Mouse (Mus musculus): ENCODE results near the gene Pim3.

GRCm38 (mm10) chr15:88857361-88857760 lies 4.6 kb upstream of the Pim3 start:
- TF ChIP-seq CTCF (conservative IDR thresholded peaks at IDR 0.05 in 1 of 2, IDR thresholded peaks at IDR 0.05 in 1 of 2; ENCODE audit: low read depth in 2 of 2, low read length in 2 of 2) (no peak), GABPA (IDR thresholded peaks at IDR 0.05; ENCODE audit: insufficient replicate concordance, low read depth, low read length) (no peak), EP300 (IDR thresholded peaks at IDR 0.05; ENCODE audit: low read length) (no peak), POLR2A (IDR thresholded peaks at IDR 0.05; ENCODE audit: low read depth, low read length) (no peak), JUND (conservative IDR thresholded peaks at IDR 0.05; ENCODE audit: low read depth, low read length) (no peak), POLR2AphosphoS2 (IDR thresholded peaks at IDR 0.05; ENCODE audit: low read depth, low read length) (no peak), ETS1 (conservative IDR thresholded peaks at IDR 0.05; ENCODE audit: low read depth, low read length) (no peak), USF1 (IDR thresholded peaks at IDR 0.05; ENCODE audit: low read depth, low read length) (no peak), MAFK (IDR thresholded peaks at IDR 0.05; ENCODE audit: insufficient replicate concordance, low read length) (no peak), HCFC1 (IDR thresholded peaks at IDR 0.05; ENCODE audit: low read depth, low read length) (no peak), ZC3H11A (IDR thresholded peaks at IDR 0.05; ENCODE audit: low read depth, low read length) (no peak), ZNF384 (IDR thresholded peaks at IDR 0.05; ENCODE audit: low read depth, low read length) (no peak), ELF1 (IDR thresholded peaks at IDR 0.05; ENCODE audit: low read depth, low read length) (no peak)

All from CH12.LX (cell line).